Mouse (Mus musculus) left cerebral cortex, postnatal 14 days (tissue): ENCODE data around the gene Aip. TPM values are rescaled to one million over a fixed set of nuclear protein-coding genes. Genes with fewer than 3 reads are reported as not detected.
A peak's percentile ranks its signal among the peaks of the same experiment; 100 is the strongest.
"Not testable (repeated sequence)": the region's sequence is repeated elsewhere in the genome, so short reads cannot be mapped to it uniquely, and the experiment has no call there.

Experiments used
- DNase-seq, 2 experiments: peaks; one replicate each; pipeline ENCODE4 v3.0.0; 2021 to 2022; ENCODE audit warnings: low spot score in 2 of 2, mixed read lengths in 1 of 2
- intact Hi-C: fragments of 180-260 bp; cut with DNase I; formaldehyde crosslinking; loops from one replicate; pipeline ENCODE4 v1.15.1; 2025
- total RNA-seq, 2 experiments: library from RNA; stranded (reverse); gene quantifications; 2 replicates each; pipeline ENCODE4 v1.2.3; 2021

Gene Aip
- total RNA-seq, 2 experiments from 2014 or later = 83.4 to 94.1 TPM

GRCm38 (mm10) chr19:4142416-4143173, 16.9 kb upstream of the Aip start:
- intact Hi-C loops = no loop called here
- no peak for DNase-seq

GRCm38 (mm10) chr19:4140147-4140546, 14.5 kb upstream of the Aip start:
- no peak for DNase-seq
- intact Hi-C loops = no loop called here

DNA sequence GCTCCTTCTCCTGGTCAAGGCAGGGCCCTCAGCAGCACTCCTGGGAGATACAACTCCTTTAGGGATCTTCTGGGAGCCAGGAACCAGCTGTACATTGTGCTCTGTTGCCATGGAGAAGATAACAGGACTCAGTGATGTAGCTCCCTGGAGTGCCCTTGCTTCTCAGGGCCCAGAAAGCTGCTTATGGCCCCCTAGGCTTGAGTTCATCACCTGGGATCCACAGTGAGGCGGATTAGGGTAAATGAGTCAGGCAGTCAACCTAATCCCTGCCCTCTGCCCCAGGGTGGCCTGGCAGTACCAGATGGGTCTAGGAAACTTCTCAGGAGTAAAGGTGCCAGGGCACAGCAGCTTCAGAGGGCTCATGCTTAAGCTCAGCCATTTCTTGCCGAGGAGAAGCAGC, 13.8 kb upstream of the Aip start, which contains the start of gene Gpr152:
TSS of gene Gpr152 (plus strand) at position 342 of the 400 bp plus-strand sequence.
- intact Hi-C loops = no loop called here

GRCm38 (mm10) chr19:4137913-4138312, 12.3 kb upstream of the Aip start:
- DNase-seq = no peak
- intact Hi-C loops = no loop called here

More for the DNA sequence above, 13.8 kb upstream of the Aip start, which contains the start of gene Gpr152:
- no peak for DNase-seq

DNA sequence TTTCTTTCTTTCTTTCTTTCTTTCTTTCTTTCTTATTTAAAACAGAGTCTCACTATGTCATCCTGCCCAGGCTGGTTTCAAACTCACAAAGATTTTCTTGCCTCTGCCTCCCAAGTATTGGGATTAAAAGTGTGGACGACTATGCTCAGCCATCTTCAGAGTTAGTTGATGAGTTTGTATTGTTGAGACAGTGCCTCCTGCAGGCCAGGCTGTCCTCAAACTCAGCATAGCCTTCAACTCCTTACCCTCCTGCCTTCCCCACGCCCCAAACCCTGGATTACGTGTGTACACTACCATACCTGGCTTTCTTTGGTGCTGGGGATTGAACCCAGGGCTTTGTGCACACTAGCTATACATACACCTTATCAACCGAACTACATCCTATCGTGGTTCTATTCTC, 10.8 kb upstream of the Aip start:
- intact Hi-C loops = no loop called here
- no peak for DNase-seq

DNA sequence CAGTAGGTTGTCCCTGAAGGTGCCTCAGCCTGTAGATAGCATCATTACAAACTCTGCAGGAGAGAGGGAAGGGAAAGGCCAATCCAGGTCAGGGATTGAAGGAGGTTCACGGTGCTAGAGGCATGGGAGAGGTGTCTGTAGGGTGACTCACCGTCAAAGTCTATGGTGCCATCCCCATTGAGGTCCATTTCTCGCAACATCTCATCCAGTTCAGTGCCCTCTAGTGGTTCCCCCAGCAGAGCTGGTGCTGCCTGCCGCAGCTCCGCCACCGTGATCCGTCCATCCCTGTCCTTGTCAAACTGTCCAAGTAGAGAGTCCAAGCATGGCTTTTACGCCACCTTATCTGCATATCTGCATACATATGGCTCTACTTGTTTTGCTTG, 10.3 kb upstream of the Aip start:
- intact Hi-C loops, DNase-seq: not testable (repeated sequence)

- intact Hi-C loops, DNase-seq: not testable (repeated sequence)
These were observed 9.7 kb upstream of the Aip start for GRCm38 (mm10) chr19:4135229-4135962.

GRCm38 (mm10) chr19:4134354-4134753, 8.7 kb upstream of the Aip start:
- intact Hi-C loops = no loop called here
- DNase-seq = no peak

- no peak for DNase-seq
- intact Hi-C loops = no loop called here
These were observed 6.1 kb upstream of the Aip start for GRCm38 (mm10) chr19:4131768-4132167.

DNA sequence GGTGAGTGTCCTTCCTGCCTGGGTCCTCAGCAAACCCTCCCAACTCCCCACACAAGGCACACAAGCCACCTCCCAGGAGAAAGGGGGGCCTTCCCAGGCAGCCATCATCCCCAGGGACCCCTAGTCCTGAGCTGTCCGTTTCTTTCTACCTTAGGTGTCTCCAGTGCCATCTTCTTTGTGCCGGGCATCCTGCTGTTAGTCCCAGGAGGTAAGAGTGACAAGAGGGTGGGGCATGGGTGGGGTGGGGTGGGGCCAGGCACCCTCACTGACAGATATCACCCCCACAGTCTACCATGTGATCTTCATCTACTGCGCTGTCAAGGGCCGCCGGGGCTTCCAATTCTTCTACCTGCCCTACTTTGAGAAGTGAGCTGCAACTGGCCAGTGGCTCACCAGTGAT, 5.4 kb upstream of the Aip start:
- DNase-seq = no peak
- intact Hi-C loops = no loop called here

- intact Hi-C loops = no loop called here
- DNase-seq = no peak
These were observed 4.4 kb upstream of the Aip start for GRCm38 (mm10) chr19:4130106-4130505.

- intact Hi-C loops = no loop called here
- DNase-seq = no peak
These were observed 3.8 kb upstream of the Aip start for GRCm38 (mm10) chr19:4129462-4129861.

DNA sequence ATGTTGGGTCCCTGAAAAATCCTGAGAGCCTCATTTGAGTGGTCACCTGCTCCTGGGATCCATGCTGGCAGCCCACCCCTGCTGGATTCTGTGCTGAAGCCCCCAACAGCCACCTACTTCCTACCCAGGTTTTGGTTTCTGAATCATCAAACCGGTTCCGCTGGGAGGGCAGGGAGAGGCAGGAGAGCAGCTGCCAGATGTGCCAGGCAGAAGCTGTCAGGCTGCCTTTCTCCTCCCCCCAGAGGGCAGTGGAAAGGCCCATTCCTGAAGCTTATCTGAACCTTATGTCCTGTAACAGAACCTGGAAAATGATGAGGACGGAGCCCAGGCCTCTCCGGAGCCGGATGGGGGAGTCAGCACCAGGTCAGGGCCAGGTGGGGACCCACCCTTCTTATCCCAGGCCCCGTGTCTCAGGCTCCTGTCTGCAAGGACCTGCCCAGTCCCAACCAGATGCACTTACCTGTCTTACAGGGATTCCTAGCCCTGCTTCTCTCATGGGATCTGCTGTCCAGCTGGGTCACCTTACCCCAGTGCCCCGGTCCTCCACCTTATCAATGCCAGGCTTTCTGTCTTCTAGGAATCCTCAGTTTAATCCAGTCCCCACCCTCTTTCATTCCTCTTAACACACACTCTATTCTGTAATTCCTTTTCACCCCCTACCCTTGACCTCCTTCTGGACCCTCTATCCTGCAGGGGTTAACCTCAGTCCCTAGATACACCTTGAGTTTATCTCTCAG, 1.3 kb upstream of the Aip start:
- intact Hi-C loops = no loop called here
- no peak for DNase-seq

DNA sequence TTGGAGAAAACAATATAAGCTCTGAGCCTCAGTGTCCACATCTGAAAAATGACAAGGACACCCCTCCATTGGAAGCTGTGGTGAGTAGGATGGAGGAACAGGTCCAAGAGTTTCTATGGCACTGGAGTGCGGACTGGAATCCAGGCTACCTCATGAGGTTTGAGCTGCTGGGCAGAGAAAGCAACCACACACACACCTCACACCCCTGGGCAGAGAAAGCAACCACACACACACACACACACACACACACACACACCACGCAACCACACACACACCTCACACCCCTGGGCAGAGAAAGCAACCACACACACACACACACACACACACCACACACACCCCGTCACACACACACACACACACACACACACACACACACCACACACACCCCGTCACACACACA, 390 bp downstream of the Aip start:
- intact Hi-C loops, DNase-seq: not testable (repeated sequence)

GRCm38 (mm10) chr19:4124432-4124831, 1.2 kb downstream of the Aip start:
- DNase-seq = no peak
- intact Hi-C loops = no loop called here

- intact Hi-C loops = no loop called here
- DNase-seq = no peak
These were observed 3.0 kb downstream of the Aip start for GRCm38 (mm10) chr19:4122411-4123370.

- DNase-seq, intact Hi-C loops: not testable (repeated sequence)
These were observed 3.8 kb downstream of the Aip start for GRCm38 (mm10) chr19:4121896-4122295.

DNA sequence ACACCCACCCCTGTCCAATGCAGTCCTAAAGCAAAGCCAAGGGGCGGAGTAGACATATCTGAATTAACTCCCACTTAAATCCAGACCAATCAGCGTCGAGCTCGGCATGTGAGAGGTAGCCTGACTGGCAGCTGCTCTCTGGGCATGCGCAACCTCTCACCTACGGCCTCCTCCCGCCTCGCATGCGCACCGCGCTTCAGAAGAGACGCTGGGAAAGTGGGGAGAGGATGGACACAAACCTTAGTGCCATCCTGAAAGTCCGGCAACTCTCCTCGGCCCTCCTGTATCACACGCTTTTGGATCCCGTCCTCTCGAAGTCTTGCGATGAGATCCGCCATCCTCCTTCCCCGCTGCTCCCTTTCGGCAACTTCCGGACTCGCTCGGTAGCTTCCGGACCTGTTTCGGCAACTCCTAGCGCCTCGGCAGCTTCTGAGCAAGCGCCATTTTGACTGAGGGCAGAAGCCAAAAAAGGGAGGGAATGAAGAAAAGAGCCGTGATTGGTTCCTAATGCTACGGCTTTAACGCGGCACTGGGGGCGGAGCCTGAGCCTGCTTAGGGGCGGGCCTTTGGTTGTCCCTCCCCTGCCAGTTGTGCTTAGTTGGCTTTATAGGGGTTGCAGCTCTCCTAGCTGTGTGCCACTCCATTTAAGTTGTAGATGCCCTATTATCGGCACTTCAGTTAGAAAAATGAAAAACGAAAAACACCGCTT, 4.4 kb downstream of the Aip start:
- intact Hi-C loops = no loop called here

More for the DNA sequence above, 4.4 kb downstream of the Aip start:
- peak; percentile 97 to 99 for DNase-seq
